Mouse (Mus musculus) liver, postnatal 0 days (tissue): ENCODE data around the gene Cfl2.

Experiments used
- CTCF ChIP-seq: sonication (generic); IDR thresholded peaks from 2 replicates; pipeline ENCODE4 v1.5.1; 2016; ENCODE audit warnings: antibody characterized with exemption, low read depth
- EP300 ChIP-seq: IDR thresholded peaks from 2 replicates; pipeline ENCODE4 v1.6.1; 2016; ENCODE audit warnings: antibody characterized with exemption, low read depth, mild to moderate bottlenecking

GRCm38 (mm10) chr12:54825202-54825601, 37.5 kb downstream of the Cfl2 start:
- TF ChIP-seq CTCF (peak; percentile 66), EP300 (no peak)
